Mouse (Mus musculus): ENCODE data around the gene Naa35.
A peak's percentile ranks its signal among the peaks of the same experiment; 100 is the strongest.

Gene Naa35

DNA sequence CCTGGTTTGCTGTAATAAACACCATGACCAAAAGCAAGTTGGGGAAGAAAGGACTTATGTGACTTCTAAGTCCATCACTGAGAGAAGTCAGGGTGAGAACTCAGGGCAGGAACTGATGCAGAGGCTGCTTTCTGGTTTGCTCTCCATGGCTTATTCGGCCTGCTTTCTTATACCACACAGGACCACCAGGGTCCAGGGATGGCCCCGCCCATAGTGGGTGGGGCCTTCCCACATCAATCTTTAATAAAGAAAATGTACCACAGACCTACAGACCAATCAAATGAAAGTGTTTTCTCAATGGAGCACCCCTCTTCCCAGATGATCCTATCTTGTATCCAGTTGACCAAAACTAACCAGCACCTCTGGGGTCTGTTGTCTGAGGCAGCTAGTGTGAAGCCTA, 86.5 kb downstream of the Naa35 start:
- peak; percentile 61 for DNase-seq (ENCODE audit: low read depth, low spot score)

DNA sequence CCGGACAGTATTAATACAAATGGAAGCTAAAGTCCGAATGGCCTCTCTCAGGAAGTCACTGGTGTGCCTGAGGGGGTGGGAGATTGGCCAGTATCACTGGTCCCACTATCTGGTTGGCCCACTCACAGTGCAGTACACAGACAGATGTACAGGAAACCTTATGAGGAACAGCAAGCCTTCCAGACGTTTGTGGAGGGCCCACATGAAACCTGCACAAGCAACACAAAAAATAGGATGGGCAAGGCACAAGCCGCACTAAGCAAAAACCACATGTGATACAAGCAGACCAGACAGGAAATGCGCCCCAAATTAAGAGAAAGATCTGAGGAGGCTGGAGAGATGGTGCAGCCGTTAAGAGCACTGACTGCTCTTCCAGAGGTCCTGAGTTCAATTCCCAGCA, 87.2 kb downstream of the Naa35 start:
- DNase-seq (ENCODE audit: low read depth, low spot score) = no peak

GRCm38 (mm10) chr13:59673597-59673996, 88.5 kb downstream of the Naa35 start:
- DNase-seq (ENCODE audit: low read depth, low spot score) = no peak

- peak; percentile 68 for DNase-seq (ENCODE audit: low read depth, low spot score)
Measured at GRCm38 (mm10) chr13:59674215-59674614, 89.2 kb downstream of the Naa35 start.

DNA sequence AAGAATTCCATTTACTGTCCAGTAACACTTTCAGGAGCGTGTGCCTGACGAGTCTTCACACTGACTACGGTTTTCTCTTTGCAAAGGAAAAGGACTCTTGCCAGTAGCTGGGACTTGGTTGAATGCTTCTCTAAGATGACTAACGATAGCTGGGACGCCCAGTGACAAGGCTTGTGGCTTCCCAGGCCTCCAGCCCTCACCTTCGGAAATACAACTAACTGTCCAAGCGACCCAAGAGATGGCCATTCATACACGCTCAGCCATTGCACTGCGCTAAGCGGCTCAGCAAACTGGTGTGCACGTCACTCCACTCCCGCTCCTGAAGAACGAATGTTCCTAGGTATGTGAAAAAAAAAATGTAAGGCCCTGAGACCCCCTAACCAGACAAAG, 89.7 kb downstream of the Naa35 start:
- DNase-seq (ENCODE audit: low read depth, low spot score) = peak; percentile 66

GRCm38 (mm10) chr13:59675151-59676011, 90.3 kb downstream of the Naa35 start, which contains the start of gene Golm1:
Gene Golm1, minus strand, starts transcription at chr13:59675811.
- DNase-seq (ENCODE audit: low read depth, low spot score) = peak; percentile 82

GRCm38 (mm10) chr13:59676316-59677229, 91.5 kb downstream of the Naa35 start:
- no peak for DNase-seq (ENCODE audit: low read depth, low spot score)

DNA sequence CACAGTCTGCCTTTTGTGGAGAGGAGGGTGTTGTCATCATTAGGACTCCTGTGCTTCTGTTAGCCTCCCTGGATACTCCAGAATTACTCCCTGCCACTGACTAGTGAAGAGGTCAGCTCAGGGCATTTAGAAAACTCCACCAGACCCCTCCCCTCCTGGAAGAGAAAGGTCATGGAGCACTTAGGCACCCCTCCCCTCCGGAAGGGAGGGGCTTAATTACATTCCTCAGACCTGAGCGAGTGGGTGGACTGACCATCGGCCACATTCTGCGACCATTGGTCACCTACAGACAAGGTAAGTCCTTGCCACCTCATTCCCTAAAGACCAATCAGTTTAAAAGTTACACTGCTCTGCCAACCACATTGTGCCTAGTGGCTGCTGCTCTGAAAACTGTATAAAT, 94.2 kb downstream of the Naa35 start:
- no peak for DNase-seq (ENCODE audit: low read depth, low spot score)

DNA sequence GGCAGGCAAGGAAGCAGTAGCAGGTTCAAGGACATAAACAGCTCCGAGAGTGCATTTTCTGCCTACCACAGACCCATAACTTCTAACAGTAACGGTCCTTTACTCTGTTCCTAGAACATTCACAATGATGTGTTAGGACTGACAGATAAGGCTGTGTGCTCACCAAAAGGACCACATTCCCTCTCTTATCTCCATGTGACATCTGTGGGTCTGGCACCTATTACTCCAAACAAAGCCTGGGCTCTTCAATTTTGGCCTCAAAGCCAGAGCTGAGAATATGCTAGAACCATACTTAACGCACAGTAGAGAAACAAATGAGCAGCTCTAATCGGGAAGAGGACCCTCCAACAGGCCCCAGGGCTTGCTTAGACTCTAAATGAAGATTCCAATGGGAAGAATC, 94.8 kb downstream of the Naa35 start:
- DNase-seq (ENCODE audit: low read depth, low spot score) = no peak

- peak; percentile 36 for DNase-seq (ENCODE audit: low read depth, low spot score)
Measured at GRCm38 (mm10) chr13:59682629-59683028, 97.6 kb downstream of the Naa35 start.

DNA sequence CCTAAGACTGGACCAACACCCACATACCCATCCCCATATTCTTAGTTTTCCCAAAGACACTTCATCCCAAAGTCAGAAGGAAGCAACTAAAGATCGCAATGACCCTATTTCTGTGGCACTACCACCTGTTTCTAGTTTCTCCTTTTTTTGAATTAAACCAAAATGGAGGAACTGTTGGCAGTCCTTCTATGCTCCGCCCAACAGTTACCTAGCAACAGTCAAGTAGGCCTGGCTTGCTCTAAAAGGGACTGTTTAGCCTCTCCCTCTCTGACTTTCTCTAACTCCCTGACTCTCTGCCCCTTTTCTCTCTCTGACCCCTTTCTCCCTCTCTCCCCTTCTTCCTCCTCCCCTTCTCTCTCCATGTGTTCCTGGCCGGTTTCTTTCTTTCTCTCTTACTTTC, 100.2 kb downstream of the Naa35 start:
- DNase-seq (ENCODE audit: low read depth, low spot score) = no peak

Data from mesoderm, embryonic 11.5 days (tissue).